Mouse (Mus musculus): ENCODE results near the gene Gm6583.

Gene Gm6583

GRCm38 (mm10) chr5:112367929-112368328 is 12.1 kb upstream of the Gm6583 start:
- DNase-seq: no peak

GRCm38 (mm10) chr5:112367338-112367737 is 11.5 kb upstream of the Gm6583 start:
- no peak for DNase-seq

- DNase-seq: no peak
These were observed 11.0 kb upstream of the Gm6583 start for GRCm38 (mm10) chr5:112366879-112367278.

- DNase-seq: no peak
These were observed 8.5 kb upstream of the Gm6583 start for GRCm38 (mm10) chr5:112364184-112364797.

GRCm38 (mm10) chr5:112360077-112360476 is 4.2 kb upstream of the Gm6583 start:
- no peak for DNase-seq

GRCm38 (mm10) chr5:112359520-112359919 is 3.7 kb upstream of the Gm6583 start:
- DNase-seq: no peak

- peak; percentile 33 for DNase-seq
These were observed 489 bp upstream of the Gm6583 start for GRCm38 (mm10) chr5:112356322-112356721.

- no peak for DNase-seq
These were observed 340 bp downstream of the Gm6583 start for GRCm38 (mm10) chr5:112355493-112355892.

GRCm38 (mm10) chr5:112349169-112349568 is 6.7 kb downstream of the Gm6583 start:
- DNase-seq: no peak

GRCm38 (mm10) chr5:112346211-112346965 is 9.4 kb downstream of the Gm6583 start:
- no peak for DNase-seq

GRCm38 (mm10) chr5:112344092-112344960 is 11.5 kb downstream of the Gm6583 start:
- DNase-seq: peak; percentile 25

- DNase-seq: no peak
These were observed 12.6 kb downstream of the Gm6583 start for GRCm38 (mm10) chr5:112343205-112343595.

- peak; percentile 90 for DNase-seq
These were observed 13.2 kb downstream of the Gm6583 start, which contains the start of the genes Srrd and Hps4 for GRCm38 (mm10) chr5:112342463-112343204. Gene Srrd, minus strand, starts transcription at chr5:112343040. Gene Hps4, plus strand, starts transcription at chr5:112343083.

GRCm38 (mm10) chr5:112339215-112339614 is 16.6 kb downstream of the Gm6583 start:
- no peak for DNase-seq

- DNase-seq: no peak
These were observed 18.8 kb downstream of the Gm6583 start for GRCm38 (mm10) chr5:112337004-112337403.

- DNase-seq: peak; percentile 69
These were observed 20.4 kb downstream of the Gm6583 start for GRCm38 (mm10) chr5:112335473-112335872.

- no peak for DNase-seq
These were observed 25.8 kb downstream of the Gm6583 start for GRCm38 (mm10) chr5:112329805-112330564.

GRCm38 (mm10) chr5:112327854-112328253 is 28.0 kb downstream of the Gm6583 start:
- no peak for DNase-seq

GRCm38 (mm10) chr5:112326446-112327009 is 29.3 kb downstream of the Gm6583 start:
- DNase-seq: no peak

GRCm38 (mm10) chr5:112325546-112326445 is 30.0 kb downstream of the Gm6583 start, which contains the start of gene Tfip11:
Gene Tfip11, plus strand, starts transcription at chr5:112326358.
- DNase-seq: peak; percentile 97
